Mouse (Mus musculus) embryonic facial prominence, embryonic 14.5 days (tissue): Measurements from ENCODE around the gene Tm9sf2. TPM values are rescaled to one million over a fixed set of nuclear protein-coding genes. Genes with fewer than 3 reads are reported as not detected.

Experiments
- ATAC-seq: fragments of 200-750 bp; cut with Nextera tagmentation; 2 replicates; pipeline ENCODE4 v1.8.0; 2017; ENCODE audit warnings: low read depth, moderate number of reproducible peaks, moderate TSS enrichment
- DNase-seq: peaks from one replicate; pipeline ENCODE4 v3.0.0-alpha.2; 2015; ENCODE audit warnings: low spot score
- H3K27ac ChIP-seq: fragments of 300-500 bp; sonication (generic); replicated peaks from 2 replicates; pipeline ENCODE4 v1.5.1; 2014; ENCODE audit warnings: low read depth, mild to moderate bottlenecking, low read length, moderate library complexity
- H3K27me3 ChIP-seq: fragments of 300-500 bp; sonication (generic); replicated peaks from 2 replicates; pipeline ENCODE4 v1.6.1; 2014; ENCODE audit warnings: low read length; ENCODE audit not compliant: control insufficient read depth, insufficient read depth
- H3K36me3 ChIP-seq: fragments of 300-500 bp; sonication (generic); 2 replicates; pipeline ENCODE4 v1.6.1; 2014; ENCODE audit warnings: low read length, mixed read lengths; ENCODE audit not compliant: control insufficient read depth, insufficient read depth
- H3K4me1 ChIP-seq: fragments of 300-500 bp; sonication (generic); 2 replicates; pipeline ENCODE4 v1.6.1; 2014; ENCODE audit warnings: antibody characterized with exemption, low read length; ENCODE audit not compliant: control insufficient read depth, insufficient read depth
- H3K4me2 ChIP-seq: fragments of 300-500 bp; sonication (generic); 2 replicates; pipeline ENCODE4 v1.6.1; 2014; ENCODE audit warnings: low read depth, mild to moderate bottlenecking, low read length, moderate library complexity, mixed read lengths
- H3K4me3 ChIP-seq: fragments of 300-500 bp; sonication (generic); 2 replicates; pipeline ENCODE4 v1.5.1; 2014; ENCODE audit warnings: low read depth, mild to moderate bottlenecking, low read length
- H3K9ac ChIP-seq: fragments of 300-500 bp; sonication (generic); 2 replicates; pipeline ENCODE4 v1.6.1; 2014; ENCODE audit warnings: low read depth, mild to moderate bottlenecking, low read length, moderate library complexity, mixed read lengths
- H3K9me3 ChIP-seq: fragments of 300-500 bp; sonication (generic); 2 replicates; pipeline ENCODE4 v1.6.1; 2016; ENCODE audit warnings: low read length; ENCODE audit not compliant: control insufficient read depth
- WGBS: fragments of 180-500 bp; shearing (Covaris S2); extraction: QIAGEN DNeasy Blood & Tissue Kit; methylation state at CpG from one replicate; pipeline ENCODE4 v1.1.7; 2014; 5-methylcytosine and 5-hydroxymethylcytosine counted together
- polyA plus RNA-seq: library from polyadenylated mRNA; unstranded; fragments of >200 nt; fragmentation: Nextera tagmentation; extraction: Ambion mirVana; gene quantifications from 2 replicates; pipeline ENCODE4 v1.2.1, GENCODE M21; 2014

The Tm9sf2 gene
- polyA plus RNA-seq, 1 experiment from 2014 or later, result 159 TPM

DNA sequence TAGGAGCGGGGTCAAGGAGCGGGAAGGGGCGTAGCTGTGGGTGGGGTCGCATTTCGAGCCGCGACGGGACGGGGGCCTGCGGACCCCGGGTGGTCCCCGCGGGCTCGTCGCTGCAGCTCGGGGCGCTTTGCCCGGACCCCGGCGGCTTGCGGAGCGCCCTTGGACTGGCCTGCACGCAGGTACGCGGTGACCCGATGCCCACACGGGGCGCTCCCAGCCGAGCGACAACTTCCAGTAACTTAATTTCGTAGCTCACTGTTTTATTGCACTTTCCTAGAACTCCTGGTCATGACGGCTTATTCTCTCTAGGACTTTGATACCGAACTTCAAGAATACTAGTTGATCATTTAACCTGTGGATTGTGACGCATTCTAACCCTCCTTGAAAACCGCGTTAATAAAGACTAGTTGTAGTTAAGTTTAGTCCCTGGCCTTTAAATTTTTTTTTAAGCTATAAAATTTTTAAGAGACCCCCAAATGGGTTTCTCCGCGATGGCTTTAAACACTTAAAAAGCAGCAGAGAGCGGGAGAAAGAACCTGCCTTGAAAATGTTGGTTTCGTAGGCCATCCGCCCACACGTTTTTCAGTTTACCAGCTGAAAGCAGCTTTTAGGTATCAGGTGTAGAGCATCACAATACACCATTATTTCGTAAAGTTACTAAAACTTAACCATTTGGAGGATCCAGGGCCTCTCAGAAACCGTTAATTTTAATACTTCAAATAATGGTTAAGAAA lies 810 bp downstream of the Tm9sf2 start:
- Histone ChIP-seq H3K9me3 (no peaks in the 10 kb centered on the region), H3K4me1 (peaks cover 24% of the 10 kb centered on the region), H3K4me2 (peak overlapping the region; percentile 73), H3K27ac (peak overlapping the region; percentile 86), H3K4me3 (peak overlapping the region; percentile 99), H3K9ac (peak overlapping the region; percentile 98), H3K27me3 (no peaks in the 10 kb centered on the region), H3K36me3 (0 out of 2 replicates have a peak, but pooled peaks cover 7% of the 10 kb centered on the region)
- WGBS, result 5% methylated on average over 25 of the region's 44 CpGs
- DNase-seq, result no peak
- peak; percentile 3 for ATAC-seq

- H3K9me3 ChIP-seq, result no peaks in the 10 kb centered on the region
- H3K27me3 ChIP-seq, result no peaks in the 10 kb centered on the region
- H3K4me3 ChIP-seq, result no peak overlapping the region
- H3K4me1 ChIP-seq, result peaks cover 17% of the 10 kb centered on the region
- no peak overlapping the region for H3K9ac ChIP-seq
- 0 out of 2 replicates have a peak, but pooled peaks cover 7% of the 10 kb centered on the region for H3K36me3 ChIP-seq
- no peak overlapping the region for H3K4me2 ChIP-seq
- 83% methylated on average over 2 of the region's 2 CpGs for WGBS
- no peak overlapping the region for H3K27ac ChIP-seq
- DNase-seq (no peak), ATAC-seq (no peak)
Measured at GRCm38 (mm10) chr14:122111681-122112080, 4.8 kb downstream of the Tm9sf2 start.

DNA sequence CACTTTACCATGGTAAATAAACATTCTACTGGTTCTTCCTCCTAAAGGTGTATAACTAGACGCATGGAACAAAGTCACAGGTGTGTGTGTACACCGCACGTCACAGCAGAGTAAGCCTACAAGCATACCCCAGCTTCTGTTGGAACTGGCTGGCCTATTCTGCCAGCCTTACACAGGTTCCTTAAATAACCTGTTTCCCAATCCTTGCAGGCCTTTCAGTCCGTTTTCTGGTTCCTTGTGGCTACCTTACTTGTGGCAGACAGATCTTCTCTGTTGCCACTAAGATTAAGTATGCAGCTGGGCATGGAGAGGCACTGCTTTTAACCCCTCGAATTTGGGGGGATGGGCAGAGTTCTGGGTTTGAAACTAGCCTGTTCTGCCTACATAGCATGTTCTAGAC lies 5.5 kb downstream of the Tm9sf2 start:
- no peak for ATAC-seq
- 87% methylated on average over 5 of the region's 5 CpGs for WGBS

GRCm38 (mm10) chr14:122116200-122116599 lies 9.4 kb downstream of the Tm9sf2 start:
- H3K4me1 ChIP-seq, result no peaks in the 10 kb centered on the region
- DNase-seq (no peak), ATAC-seq (no peak)
- H3K9ac ChIP-seq, result no peak overlapping the region
- no peak overlapping the region for H3K27ac ChIP-seq
- no peaks in the 10 kb centered on the region for H3K9me3 ChIP-seq
- no peak overlapping the region for H3K4me2 ChIP-seq
- H3K36me3 ChIP-seq, result 0 out of 2 replicates have a peak, but pooled peaks cover under 1% of the 10 kb centered on the region
- H3K27me3 ChIP-seq, result no peaks in the 10 kb centered on the region
- no peak overlapping the region for H3K4me3 ChIP-seq
- WGBS, result 83% methylated on average over 1 of the region's 1 CpGs

More for the DNA sequence above, 5.5 kb downstream of the Tm9sf2 start:
- Histone ChIP-seq H3K4me1 (peaks cover 17% of the 10 kb centered on the region), H3K4me3 (no peak overlapping the region), H3K27ac (no peak overlapping the region), H3K27me3 (no peaks in the 10 kb centered on the region), H3K9ac (no peak overlapping the region), H3K9me3 (no peaks in the 10 kb centered on the region), H3K4me2 (no peak overlapping the region), H3K36me3 (0 out of 2 replicates have a peak, but pooled peaks cover 7% of the 10 kb centered on the region)
- DNase-seq, result no peak

DNA sequence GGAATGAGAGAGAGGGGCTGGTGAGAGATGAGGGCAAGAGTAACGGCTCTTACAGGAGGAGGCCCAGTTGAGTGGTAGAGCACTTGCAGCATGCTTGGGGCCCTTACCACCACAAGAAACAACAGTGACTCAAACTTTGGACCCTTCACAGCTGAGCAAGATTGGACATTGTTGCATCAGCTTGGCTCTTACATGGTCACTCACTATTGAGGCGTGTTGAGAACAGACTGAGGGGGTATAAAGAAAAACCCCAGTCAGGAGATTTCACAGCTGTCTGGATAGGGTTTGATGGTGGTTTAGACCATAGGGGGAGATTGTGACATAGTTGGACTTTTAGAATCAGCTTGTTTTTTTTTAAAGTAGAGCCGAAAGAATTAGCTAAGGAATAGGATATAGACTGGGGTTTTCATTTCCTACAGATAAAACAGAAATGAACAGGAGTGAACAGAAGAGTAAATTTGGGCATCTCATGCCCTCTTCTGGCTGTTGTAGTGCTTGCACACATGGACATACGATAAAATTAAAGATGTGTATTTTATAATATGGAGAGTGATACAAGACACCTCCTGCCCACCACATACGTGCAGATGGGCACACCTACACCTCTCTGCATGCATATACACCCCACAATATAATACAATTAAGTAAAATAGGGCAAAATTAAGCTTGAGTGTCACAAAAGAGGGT lies 23.4 kb downstream of the Tm9sf2 start:
- ATAC-seq, result no peak
- H3K27me3 ChIP-seq, result no peaks in the 10 kb centered on the region
- no peaks in the 10 kb centered on the region for H3K4me1 ChIP-seq
- H3K9ac ChIP-seq, result no peak overlapping the region
- H3K36me3 ChIP-seq, result peaks cover 53% of the 10 kb centered on the region
- 80% methylated on average over 5 of the region's 5 CpGs for WGBS
- H3K4me3 ChIP-seq, result no peak overlapping the region
- no peaks in the 10 kb centered on the region for H3K9me3 ChIP-seq
- no peak for DNase-seq
- no peak overlapping the region for H3K27ac ChIP-seq
- H3K4me2 ChIP-seq, result no peak overlapping the region

- DNase-seq, result no peak
- Histone ChIP-seq H3K9ac (no peak overlapping the region), H3K27me3 (no peaks in the 10 kb centered on the region), H3K4me1 (no peaks in the 10 kb centered on the region), H3K27ac (no peak overlapping the region), H3K9me3 (no peaks in the 10 kb centered on the region), H3K4me2 (no peak overlapping the region), H3K4me3 (no peak overlapping the region), H3K36me3 (peaks cover 47% of the 10 kb centered on the region)
- ATAC-seq, result no peak
- 84% methylated on average over 2 of the region's 2 CpGs for WGBS
Measured at GRCm38 (mm10) chr14:122131644-122132043, 24.8 kb downstream of the Tm9sf2 start.

DNA sequence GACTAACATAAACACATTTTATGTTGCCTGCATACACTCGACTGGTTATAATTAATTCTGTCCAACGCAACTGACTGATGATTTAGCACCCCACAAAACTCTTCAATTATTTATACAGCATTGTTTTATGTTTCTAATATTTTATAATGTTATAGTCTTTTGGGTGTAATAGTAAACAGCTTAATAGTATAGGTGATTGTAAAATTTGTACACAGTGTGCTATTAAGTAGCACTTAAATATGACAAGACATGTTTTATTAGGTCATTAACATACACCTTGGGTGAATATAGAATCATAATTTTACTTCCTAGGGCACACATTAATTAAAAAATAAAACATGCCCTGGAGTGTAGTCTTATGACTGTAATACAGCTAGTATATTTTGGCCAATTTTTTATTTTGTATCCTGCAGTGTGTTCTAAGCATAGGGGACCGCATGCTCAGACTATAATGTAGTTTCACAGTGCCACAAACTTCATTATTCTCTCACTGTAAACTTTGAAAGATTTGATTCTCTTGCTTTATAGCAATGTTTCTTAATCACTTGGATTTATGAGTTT lies 29.6 kb downstream of the Tm9sf2 start:
- 91% methylated on average over 3 of the region's 3 CpGs for WGBS
- no peak overlapping the region for H3K27ac ChIP-seq
- H3K4me2 ChIP-seq, result no peak overlapping the region
- DNase-seq (no peak), ATAC-seq (no peak)
- no peak overlapping the region for H3K9ac ChIP-seq
- no peaks in the 10 kb centered on the region for H3K27me3 ChIP-seq
- no peaks in the 10 kb centered on the region for H3K9me3 ChIP-seq
- H3K4me3 ChIP-seq, result no peak overlapping the region
- H3K4me1 ChIP-seq, result no peaks in the 10 kb centered on the region
- peaks cover 57% of the 10 kb centered on the region for H3K36me3 ChIP-seq

DNA sequence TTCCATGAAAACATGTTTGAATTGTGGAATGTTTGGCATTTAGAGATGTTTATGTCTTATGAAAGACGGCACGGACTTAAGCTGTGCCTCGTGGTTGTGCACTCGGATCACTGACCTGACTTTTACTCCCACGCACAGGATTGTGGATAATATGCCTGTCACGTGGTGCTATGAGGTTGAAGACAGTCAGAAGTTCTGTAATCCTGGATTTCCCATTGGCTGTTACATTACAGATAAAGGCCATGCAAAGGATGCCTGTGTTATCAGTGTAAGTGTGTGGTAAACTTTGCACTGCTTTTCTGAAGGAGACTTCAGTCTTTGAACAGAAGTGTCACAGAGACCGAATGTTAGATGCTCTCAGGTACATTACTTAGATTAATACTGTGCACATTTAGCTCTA lies 30.4 kb downstream of the Tm9sf2 start:
- no peak overlapping the region for H3K4me3 ChIP-seq

More for the DNA sequence above, 30.4 kb downstream of the Tm9sf2 start:
- Histone ChIP-seq H3K9ac (no peak overlapping the region), H3K36me3 (peaks cover 63% of the 10 kb centered on the region), H3K27me3 (no peaks in the 10 kb centered on the region), H3K4me2 (no peak overlapping the region), H3K9me3 (no peaks in the 10 kb centered on the region), H3K4me1 (no peaks in the 10 kb centered on the region), H3K27ac (no peak overlapping the region)
- ATAC-seq, result no peak
- WGBS, result 83% methylated on average over 7 of the region's 7 CpGs
- no peak for DNase-seq
